Mouse (Mus musculus) left cerebral cortex, adult 2 months (tissue): ENCODE measurements at regions not wholly inside any gene's neighbourhood (a gene's known extent, or its start where the extent isn't known, plus 50 kb on each side); places are given as distances from the start of the nearest gene placed in this dataset.
A peak's percentile ranks its signal among the peaks of the same experiment; 100 is the strongest.

ENCODE experiments used
- DNase-seq, 2 experiments: peaks; one replicate each; pipeline ENCODE4 v3.0.0; 2021 to 2022; ENCODE audit warnings: low spot score in 2 of 2, mixed read lengths in 1 of 2; ENCODE audit errors: extremely low spot score in 1 of 2
- H3K27ac ChIP-seq: fragments of 200-600 bp; 2 replicates; pipeline ENCODE4 v1.8.1; 2022
- H3K4me3 ChIP-seq: fragments of 200-600 bp; 2 replicates; pipeline ENCODE4 v1.8.1; 2022
- CTCF ChIP-seq: fragments of 200-600 bp; IDR thresholded peaks from 2 replicates; pipeline ENCODE4 v1.8.1; 2022; ENCODE audit warnings: antibody characterized with exemption, mild to moderate bottlenecking, moderate library complexity
- intact Hi-C: fragments of 180-260 bp; cut with DNase I; formaldehyde crosslinking; loops from one replicate; pipeline ENCODE4 v1.15.1; 2025

DNA sequence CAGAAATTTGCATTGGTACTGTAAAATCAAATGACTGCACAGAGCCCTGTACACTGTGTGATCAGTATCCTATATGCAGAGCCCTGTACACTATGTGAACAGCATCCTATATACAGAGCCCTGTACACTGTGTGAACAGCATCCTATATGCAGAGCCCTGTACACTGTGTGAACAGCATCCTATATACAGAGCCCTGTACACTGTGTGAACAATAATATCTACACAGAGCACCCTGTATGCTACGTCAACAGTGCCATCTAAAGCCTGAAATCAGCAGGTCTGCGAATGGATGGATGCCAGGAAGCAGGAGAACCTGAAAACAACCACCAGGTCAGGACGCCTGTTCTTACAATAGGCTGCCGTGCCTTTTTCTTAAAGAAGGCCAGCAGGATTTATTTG is 211.7 kb upstream of the Gpc5 start:
- TF ChIP-seq CTCF, result no peak
- intact Hi-C loops, result no loop called here
- Histone ChIP-seq H3K27ac (no peak overlapping the region), H3K4me3 (no peak overlapping the region)
- no peak for DNase-seq

GRCm38 (mm10) chr14:114904109-114904508 is 187.9 kb upstream of the Gpc5 start:
- no peak overlapping the region for H3K27ac ChIP-seq
- DNase-seq, result no peak
- H3K4me3 ChIP-seq, result no peak overlapping the region
- TF ChIP-seq CTCF, result no peak
- intact Hi-C loops, result no loop called here

- intact Hi-C loops, result no loop called here
- no peak for DNase-seq
- Histone ChIP-seq H3K4me3 (no peak overlapping the region), H3K27ac (no peak overlapping the region)
- TF ChIP-seq CTCF, result no peak
Measured at GRCm38 (mm10) chr14:114912271-114912670, 179.7 kb upstream of the Gpc5 start.

- DNase-seq, result peak; percentile 23 to 32
- no peak overlapping the region for H3K4me3 ChIP-seq
- intact Hi-C loops, result loop anchor here (1.0 kb wide), 1 partner anchor 59 kb away; no protein-coding TSS in a partner anchor
Measured at GRCm38 (mm10) chr14:114913238-114913637, 178.8 kb upstream of the Gpc5 start.

GRCm38 (mm10) chr14:114945744-114946143 is 146.3 kb upstream of the Gpc5 start:
- TF ChIP-seq CTCF, result no peak
- Histone ChIP-seq H3K4me3 (no peak overlapping the region), H3K27ac (no peak overlapping the region)
- no peak for DNase-seq
- intact Hi-C loops, result no loop called here

More at GRCm38 (mm10) chr14:114913238-114913637, 178.8 kb upstream of the Gpc5 start:
- TF ChIP-seq CTCF, result peak; percentile 68
- no peak overlapping the region for H3K27ac ChIP-seq

- H3K27ac ChIP-seq, result no peak overlapping the region
- H3K4me3 ChIP-seq, result no peak overlapping the region
- TF ChIP-seq CTCF, result no peak
- no peak for DNase-seq
- intact Hi-C loops, result no loop called here
Measured at GRCm38 (mm10) chr14:114946321-114946720, 145.7 kb upstream of the Gpc5 start.

- no peak for TF ChIP-seq CTCF
- Histone ChIP-seq H3K27ac (no peak overlapping the region; the same call in 1 of the 2 replicates), H3K4me3 (peak overlapping the region; percentile 25)
- no peak for DNase-seq
- intact Hi-C loops, result no loop called here
Measured at GRCm38 (mm10) chr14:114948341-114949155, 143.5 kb upstream of the Gpc5 start.

DNA sequence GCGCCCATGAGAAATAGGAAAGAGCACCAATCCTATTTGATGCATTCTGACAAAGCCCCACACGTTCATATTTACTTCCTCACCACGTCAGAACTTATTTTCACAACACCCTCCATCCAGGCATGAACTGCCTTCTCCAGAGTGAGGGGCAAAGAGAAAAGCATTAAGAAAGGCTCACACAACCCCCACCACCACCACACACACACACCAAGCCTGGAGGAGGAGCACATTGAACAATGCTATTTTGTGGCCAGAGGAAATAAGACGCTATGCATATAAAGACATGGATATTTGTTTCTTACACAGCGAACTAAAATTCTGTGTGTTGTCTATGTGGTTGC is 142.9 kb upstream of the Gpc5 start:
- H3K27ac ChIP-seq, result no peak overlapping the region
- no peak overlapping the region; the same call in 1 of the 2 replicates for H3K4me3 ChIP-seq
- intact Hi-C loops, result no loop called here
- TF ChIP-seq CTCF, result no peak
- no peak for DNase-seq

GRCm38 (mm10) chr14:114952280-114952679 is 139.7 kb upstream of the Gpc5 start:
- no peak for DNase-seq
- Histone ChIP-seq H3K4me3 (no peak overlapping the region), H3K27ac (no peak overlapping the region)
- intact Hi-C loops, result no loop called here
- TF ChIP-seq CTCF, result no peak

GRCm38 (mm10) chr14:114953070-114953665 is 138.8 kb upstream of the Gpc5 start:
- H3K4me3 ChIP-seq, result no peak overlapping the region
- H3K27ac ChIP-seq, result no peak overlapping the region
- no peak for DNase-seq
- no peak for TF ChIP-seq CTCF
- intact Hi-C loops, result no loop called here

DNA sequence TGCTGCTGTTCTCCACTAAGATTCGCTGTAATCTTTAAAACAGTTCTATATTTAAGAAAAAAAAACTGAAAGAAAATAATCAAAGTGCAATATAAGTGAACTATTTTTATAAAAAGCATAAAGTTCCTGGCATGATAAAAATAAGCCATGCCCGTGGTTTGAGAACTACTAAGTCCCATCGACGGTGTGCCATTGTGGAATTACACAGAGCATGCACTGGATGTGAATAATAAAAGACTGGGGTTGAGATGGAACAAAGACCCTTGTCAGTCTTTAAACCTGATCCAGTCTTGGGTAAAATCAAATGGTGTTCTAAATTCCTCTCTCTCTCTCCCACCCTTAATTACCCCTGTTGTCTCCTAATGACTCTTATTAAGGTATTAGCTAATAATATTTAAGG is 137.7 kb upstream of the Gpc5 start:
- no peak for DNase-seq
- Histone ChIP-seq H3K4me3 (no peak overlapping the region), H3K27ac (no peak overlapping the region)
- intact Hi-C loops, result no loop called here
- no peak for TF ChIP-seq CTCF

DNA sequence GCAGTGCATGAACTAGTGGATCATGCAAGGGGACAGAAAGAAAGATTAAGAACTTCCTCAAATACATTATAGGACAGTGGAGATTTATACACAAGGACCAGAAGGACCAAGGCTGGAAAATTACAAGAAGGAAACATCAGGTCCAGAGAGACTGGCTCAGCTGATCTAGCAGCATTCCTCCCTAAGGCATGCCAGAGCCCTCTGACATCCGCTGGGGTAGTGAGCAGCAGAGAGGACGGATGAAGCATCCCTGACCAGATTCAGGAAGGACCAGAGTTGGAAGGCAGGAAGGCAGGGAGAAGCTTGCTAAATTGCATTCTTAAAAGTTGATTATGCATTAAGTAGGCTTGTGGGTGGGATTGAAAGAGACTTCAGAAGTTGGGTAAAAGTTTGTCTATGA is 136.4 kb upstream of the Gpc5 start:
- intact Hi-C loops, result no loop called here
- H3K27ac ChIP-seq, result no peak overlapping the region
- DNase-seq, result no peak
- no peak overlapping the region for H3K4me3 ChIP-seq
- no peak for TF ChIP-seq CTCF

- no peak overlapping the region for H3K27ac ChIP-seq
- DNase-seq, result no peak
- no peak for TF ChIP-seq CTCF
Measured at GRCm38 (mm10) chr14:114960273-114960672, 131.7 kb upstream of the Gpc5 start.

More at GRCm38 (mm10) chr14:114960273-114960672, 131.7 kb upstream of the Gpc5 start:
- no peak overlapping the region for H3K4me3 ChIP-seq
- intact Hi-C loops, result no loop called here
